Mouse (Mus musculus): ENCODE data around the gene Cers3.

The Cers3 gene

DNA sequence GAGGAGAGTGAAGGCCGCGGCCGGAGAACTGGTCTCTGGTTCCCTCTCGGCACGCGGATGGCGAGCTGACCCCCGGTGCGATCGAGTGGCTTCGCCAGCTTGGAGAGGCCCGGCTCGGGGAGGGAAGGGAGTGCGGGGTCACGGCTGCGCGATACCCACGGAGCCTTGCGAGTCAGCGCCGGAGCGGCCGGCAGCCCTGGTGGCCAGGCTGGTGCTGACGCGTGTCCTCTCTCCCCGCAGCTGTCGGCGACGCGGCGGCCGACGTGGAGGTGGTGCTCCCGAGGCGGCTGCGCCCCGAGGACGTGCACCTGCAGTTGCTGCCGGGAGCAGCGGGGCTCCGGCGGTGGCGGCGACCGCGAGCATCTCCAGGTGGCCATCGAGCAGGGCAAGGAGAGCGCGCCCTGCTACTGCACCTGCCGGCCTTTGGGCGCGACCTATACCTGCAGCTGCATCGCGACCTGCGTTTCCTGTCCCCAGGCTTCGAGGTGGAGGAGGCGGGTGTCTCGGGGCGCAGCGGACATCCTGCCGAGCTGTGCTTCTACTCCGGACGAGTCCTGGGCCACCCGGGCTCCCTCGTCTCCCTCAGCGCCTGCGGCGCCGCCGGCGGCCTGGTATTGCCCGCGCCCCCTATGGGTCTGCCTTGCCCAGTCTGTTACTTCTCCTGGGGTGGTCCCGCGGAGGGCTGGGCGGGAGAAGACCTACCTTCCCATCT lies 96.9 kb downstream of the Cers3 start:
- DNase-seq (ENCODE audit: low spot score in 2 of 2), result peak in 1 of 2 experiments; percentile 15

- DNase-seq (ENCODE audit: low spot score in 2 of 2), result no peak
These were observed 97.9 kb downstream of the Cers3 start for GRCm38 (mm10) chr7:66841165-66841564.

DNA sequence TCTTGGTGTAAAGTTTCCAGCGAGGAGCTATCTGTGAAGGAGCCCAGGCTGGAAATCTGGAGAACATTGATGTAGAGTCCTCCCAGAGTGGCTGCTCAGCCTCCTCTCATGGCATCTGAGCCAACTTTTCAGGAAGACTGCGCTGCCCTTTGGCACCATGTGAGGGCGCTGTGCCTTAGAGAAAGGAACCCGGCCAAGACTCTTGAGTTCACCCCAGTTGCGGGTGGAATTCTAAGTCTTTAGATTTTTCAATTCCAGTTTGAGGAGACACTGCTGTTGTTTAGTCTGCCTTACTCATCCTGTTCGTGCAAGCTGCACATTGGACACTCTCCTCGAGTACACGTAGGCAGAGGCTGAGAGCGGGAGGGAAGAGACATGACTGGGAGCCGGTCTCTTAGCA lies 98.7 kb downstream of the Cers3 start:
- DNase-seq (ENCODE audit: low spot score in 2 of 2), result peak; percentile 66 to 77

- no peak for DNase-seq (ENCODE audit: low spot score in 2 of 2)
These were observed 100.5 kb downstream of the Cers3 start for GRCm38 (mm10) chr7:66843846-66844245.

GRCm38 (mm10) chr7:66846582-66846981 lies 103.3 kb downstream of the Cers3 start:
- DNase-seq (ENCODE audit: low spot score in 2 of 2), result no peak

DNA sequence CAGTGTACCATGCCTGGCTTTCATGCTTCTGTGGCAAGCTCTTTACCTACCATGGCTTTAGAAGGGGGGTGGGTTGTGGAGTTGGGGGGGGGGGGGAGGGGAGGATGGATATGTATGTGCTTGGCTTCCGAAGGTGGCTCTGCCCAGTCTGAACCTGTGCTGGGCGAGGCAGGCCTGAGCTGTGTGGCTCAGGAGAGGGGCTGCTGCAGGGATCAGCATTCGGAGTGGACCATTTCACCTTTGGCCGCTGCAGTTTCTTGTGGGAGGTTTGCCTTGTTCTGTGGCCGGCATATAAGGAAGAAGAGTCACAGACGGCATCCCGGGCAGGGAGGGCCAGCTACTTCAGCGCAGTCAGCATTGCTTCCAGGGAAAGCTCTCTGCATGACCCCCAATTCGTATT lies 104.0 kb downstream of the Cers3 start:
- no peak for DNase-seq (ENCODE audit: low spot score in 2 of 2)

DNA sequence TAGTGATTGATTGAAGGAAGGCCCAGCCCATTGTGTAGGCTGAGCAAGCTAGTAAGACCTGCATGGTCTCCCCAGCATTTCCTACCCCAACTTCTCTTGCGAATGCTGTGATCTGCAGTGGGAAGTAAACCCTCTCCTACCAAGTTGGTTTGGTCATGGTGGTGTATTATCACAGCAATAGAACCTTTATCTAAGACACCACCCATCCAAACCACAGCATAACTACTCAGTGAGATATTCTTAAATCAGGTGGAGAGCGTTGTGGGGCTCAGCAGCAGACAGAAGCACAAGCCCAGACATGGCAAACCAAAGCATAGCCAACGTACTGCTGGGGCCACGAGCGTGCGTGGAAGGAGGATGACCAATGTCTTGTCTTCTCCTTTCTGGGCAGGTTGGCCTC lies 106.0 kb downstream of the Cers3 start:
- no peak for DNase-seq (ENCODE audit: low spot score in 2 of 2)

DNA sequence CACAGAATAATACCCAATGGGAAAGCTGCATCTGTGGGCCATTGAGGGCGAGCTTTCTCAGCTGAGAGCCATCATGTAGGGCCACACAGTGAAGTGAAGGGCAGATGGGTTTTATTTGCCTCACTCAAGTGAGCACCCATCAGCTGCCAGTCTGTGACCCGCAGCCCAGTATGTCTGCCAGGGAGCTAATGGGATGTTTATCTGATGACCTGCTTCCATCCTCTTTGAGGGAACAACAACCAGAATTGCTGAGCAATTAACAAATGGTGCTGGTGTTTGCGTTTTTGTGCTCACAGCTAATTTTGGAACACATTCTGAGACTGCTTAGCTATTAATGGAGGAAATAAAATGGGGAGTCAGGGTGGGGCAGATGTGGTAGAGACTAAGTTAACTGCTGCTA lies 108.9 kb downstream of the Cers3 start:
- no peak for DNase-seq (ENCODE audit: low spot score in 2 of 2)

- DNase-seq (ENCODE audit: low spot score in 2 of 2), result no peak
These were observed 114.3 kb downstream of the Cers3 start for GRCm38 (mm10) chr7:66857610-66858009.

DNA sequence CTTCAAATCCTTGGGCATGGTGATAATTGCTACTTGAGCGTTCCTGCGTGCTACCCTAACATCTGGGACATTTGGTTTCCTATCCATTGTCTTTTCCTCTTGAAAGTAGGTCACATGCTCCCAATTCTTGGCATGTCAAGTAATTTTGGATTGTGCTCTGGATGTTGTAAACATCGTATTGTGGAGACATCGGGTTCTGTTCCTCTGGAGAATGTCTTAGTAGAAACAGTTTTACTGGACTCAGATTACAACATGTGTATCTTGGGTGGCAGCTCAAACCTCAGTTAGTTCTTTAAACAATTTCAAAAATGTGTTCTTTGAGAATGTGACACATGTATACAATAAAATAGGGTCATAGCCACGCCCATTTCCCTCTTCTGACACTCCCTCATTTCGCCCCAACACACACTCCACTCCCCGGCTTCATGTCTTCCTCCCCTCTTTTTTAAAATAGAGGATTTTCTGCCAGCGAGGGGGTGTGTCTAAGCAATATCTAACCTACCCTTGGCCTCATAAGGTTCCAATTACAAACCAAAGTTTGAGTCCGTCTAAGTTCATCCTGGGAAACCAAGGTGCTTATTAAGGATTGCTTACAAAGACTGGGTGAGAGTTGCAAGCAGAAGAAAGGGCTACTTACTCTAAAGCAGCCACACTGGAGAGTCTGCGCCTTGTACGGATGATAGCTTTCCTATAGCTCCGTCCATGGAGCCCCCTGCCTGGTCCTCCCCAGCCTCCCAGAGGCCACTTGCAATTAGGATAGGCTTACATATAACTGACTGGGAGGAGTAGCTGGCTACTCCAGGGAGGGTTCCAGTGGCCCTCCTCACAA lies 115.2 kb downstream of the Cers3 start:
- DNase-seq (ENCODE audit: low spot score in 2 of 2), result no peak

DNA sequence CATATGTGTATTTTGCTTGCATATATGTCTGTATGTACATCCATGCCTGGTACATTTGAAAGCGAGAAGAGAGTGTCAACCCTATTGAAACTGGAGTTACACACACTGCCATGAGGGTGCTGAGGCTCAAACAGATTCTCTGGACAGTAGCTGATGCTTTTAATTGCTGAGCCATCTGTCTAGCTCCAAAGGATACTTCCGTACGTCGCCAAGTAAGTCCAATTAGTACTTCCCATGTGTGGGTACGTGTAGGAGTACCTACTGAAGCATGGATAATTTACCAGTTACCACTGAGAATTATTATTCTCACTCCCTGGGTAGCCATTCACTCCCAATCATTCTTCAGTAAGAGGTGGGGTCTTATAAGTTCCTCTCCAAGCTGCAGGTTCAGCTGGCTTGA lies 115.9 kb downstream of the Cers3 start:
- no peak for DNase-seq (ENCODE audit: low spot score in 2 of 2)

- DNase-seq (ENCODE audit: low spot score in 2 of 2), result no peak
These were observed 123.8 kb downstream of the Cers3 start for GRCm38 (mm10) chr7:66866944-66867718.

- DNase-seq (ENCODE audit: low spot score in 2 of 2), result no peak
These were observed 124.6 kb downstream of the Cers3 start for GRCm38 (mm10) chr7:66867719-66868501.

DNA sequence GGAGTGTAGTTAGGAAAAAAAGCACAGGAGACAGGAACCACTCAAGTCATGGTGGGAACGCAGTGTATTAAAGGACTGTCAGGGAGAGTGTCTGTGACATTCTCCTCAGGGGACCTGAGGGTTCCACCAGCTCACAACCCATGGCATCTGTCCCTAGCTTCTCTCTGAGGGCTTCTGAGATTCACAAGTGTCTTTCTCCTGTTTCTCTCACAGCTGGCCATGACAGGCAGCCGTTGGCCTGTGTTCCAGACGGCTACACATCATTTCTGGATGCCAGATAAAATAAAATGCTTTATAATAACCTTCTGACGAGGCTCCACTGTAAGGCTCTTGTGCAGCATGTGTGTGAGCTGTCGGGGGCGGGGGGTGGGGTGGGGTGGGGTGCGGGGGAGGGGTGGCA lies 128.2 kb downstream of the Cers3 start:
- DNase-seq (ENCODE audit: low spot score in 2 of 2), result peak in 1 of 2 experiments; percentile 10

GRCm38 (mm10) chr7:66871940-66872511 lies 128.7 kb downstream of the Cers3 start:
- DNase-seq (ENCODE audit: low spot score in 2 of 2), result peak in 1 of 2 experiments; percentile 8

DNA sequence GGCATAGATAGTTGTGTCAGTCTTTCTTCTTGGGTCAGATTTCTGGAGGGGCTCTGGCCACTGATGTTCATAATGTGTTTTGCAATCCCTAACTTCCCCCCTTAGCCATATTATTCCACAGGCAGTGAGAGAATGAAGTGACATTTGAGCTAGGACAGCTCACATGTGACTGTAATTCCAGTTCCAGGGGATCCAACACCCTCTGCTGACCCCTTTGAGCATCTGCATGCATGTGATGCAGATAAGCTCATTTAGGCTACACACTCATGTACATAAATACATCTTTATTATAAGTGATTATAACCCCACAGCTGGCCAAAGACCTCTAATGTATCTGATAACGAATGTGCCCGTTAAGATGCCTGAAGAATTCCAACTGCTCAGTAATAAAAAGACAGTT lies 129.9 kb downstream of the Cers3 start:
- no peak for DNase-seq (ENCODE audit: low spot score in 2 of 2)

Measured in heart, adult 9 months (tissue).